Mouse (Mus musculus) cortical plate, adult 2 months (tissue): Measurements from ENCODE around the gene Ubxn1. TPM values are rescaled to one million over a fixed set of nuclear protein-coding genes. Genes with fewer than 3 reads are reported as not detected.

ENCODE experiments used
- H3K27ac ChIP-seq: fragments of 200-500 bp; 2 replicates; pipeline ENCODE4 v1.5.1; 2012; ENCODE audit warnings: low read length, control low read depth, inconsistent platforms; ENCODE audit not compliant: insufficient read depth
- H3K4me1 ChIP-seq: fragments of 200-500 bp; 2 replicates; pipeline ENCODE4 v1.6.1; 2011; ENCODE audit warnings: low read length; ENCODE audit not compliant: control insufficient read depth, insufficient read depth
- H3K4me3 ChIP-seq: fragments of 200-500 bp; 2 replicates; pipeline ENCODE4 v1.5.1; 2011; ENCODE audit warnings: mild to moderate bottlenecking, low read length, control low read depth; ENCODE audit not compliant: insufficient read depth
- CTCF ChIP-seq: fragments of 200-500 bp; IDR thresholded peaks from 2 replicates; pipeline ENCODE4 v1.5.1; 2011; ENCODE audit warnings: mild to moderate bottlenecking, control low read depth, low read length; ENCODE audit not compliant: insufficient read depth; ENCODE audit errors: extremely low read depth
- POLR2A ChIP-seq: fragments of 200-500 bp; IDR thresholded peaks from 2 replicates; pipeline ENCODE4 v1.6.1; 2011; ENCODE audit warnings: mild to moderate bottlenecking, low read length, control low read depth; ENCODE audit not compliant: insufficient read depth; ENCODE audit errors: extremely low read depth
- polyA plus RNA-seq: library from polyadenylated mRNA; depleted of rRNA; stranded (reverse); fragments of >200 nt; gene quantifications from 2 replicates; pipeline ENCODE4 v1.2.3, GENCODE M21; 2012

Ubxn1 gene
- polyA plus RNA-seq, 1 experiment: 108 TPM

DNA sequence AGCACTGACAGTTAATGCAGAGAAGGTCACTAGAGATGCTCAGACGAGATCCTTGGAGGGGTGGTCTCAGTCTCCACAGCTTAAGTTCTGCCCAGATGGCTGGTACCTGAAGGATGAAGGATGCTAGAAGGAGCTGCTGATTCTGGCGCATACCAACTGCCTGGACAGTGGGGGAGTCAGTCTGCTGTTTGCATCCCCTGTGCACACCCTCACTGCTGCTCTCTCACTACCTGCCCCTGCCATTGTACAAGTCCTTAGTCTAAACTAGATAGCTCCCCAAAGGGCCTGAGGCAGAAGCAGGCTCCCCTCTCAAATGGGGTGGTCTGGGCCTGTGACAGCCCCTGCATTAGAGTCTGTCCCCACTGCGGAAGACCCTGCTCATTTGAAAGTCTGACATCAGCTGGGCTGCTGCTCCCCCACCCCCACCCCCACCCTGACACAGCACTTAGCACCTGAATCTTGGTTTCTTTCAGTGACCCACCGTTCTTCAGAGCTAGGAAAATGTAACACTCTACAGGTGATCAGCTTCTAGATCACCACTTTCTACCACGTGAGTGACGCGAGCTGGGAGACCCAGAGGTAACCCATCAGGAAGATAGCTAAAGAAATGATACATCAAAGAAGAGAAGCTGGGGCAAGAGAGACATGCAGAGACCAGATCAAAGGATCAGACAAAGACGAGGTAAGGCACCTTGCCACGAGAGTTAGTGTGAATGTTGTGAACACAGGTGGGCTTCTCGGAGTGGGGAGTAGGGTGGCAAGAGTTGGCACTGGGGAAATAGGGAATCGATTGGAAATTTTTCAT is 32.0 kb upstream of the Ubxn1 start, which contains the start of gene Gng3:
Gene Gng3, minus strand, starts transcription at position 92 of the 805 bp plus-strand sequence.
- TF ChIP-seq CTCF (no peak), POLR2A (peak; percentile 97)
- Histone ChIP-seq H3K27ac (peak within 1 kb of the TSS; percentile 96), H3K4me1 (peaks cover 2% of the 10 kb centered on the region; the same call in 1 of the 2 replicates), H3K4me3 (peak within 1 kb of the TSS; percentile 68)

DNA sequence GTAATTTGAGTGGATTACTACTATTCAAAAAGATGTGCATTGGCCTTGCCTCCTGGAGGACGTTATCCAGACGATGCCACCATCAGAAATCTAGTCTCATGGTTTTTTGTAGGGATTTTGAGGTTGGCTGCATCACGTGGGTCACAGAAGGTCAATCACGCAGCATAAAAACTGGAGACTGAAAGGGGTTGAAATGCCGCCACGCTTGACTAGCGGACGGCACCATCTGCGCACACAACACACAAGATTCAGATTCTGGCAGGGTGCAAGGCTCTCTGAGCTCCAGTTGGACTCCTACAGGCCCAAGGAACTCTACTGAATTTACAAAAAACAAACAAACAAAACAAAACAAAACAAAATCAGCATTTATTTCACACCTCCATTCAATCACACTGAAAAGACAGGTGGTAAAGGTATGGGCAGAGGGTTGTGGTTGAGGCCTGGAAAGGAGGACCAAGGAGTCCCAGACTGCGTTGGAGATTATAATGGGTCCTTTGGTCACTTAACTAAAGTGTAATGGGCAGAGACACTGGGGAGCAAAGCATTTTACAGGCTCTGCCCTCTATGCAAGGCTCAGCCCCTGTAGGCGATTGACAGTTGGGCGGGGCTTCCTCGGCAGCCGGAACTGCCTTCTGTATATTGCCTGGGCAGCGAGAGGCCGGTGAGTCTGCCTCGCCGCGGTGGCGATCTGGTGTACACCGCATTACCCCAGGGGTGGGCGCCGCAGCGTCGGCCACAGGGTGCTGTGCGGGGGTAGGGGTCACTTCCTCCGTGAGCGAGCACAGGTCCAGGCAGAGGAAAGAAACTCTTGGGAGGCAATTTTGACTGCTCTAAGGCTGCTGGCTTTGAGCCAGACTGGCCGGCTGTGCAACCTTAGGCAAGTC is 31.1 kb upstream of the Ubxn1 start:
- Histone ChIP-seq H3K4me1 (peaks cover 2% of the 10 kb centered on the region; the same call in 1 of the 2 replicates), H3K27ac (peak overlapping the region; percentile 74), H3K4me3 (peak overlapping the region; percentile 68)
- peak; percentile 74 for TF ChIP-seq POLR2A
- no peak for TF ChIP-seq CTCF

- TF ChIP-seq CTCF: no peak
- TF ChIP-seq POLR2A: no peak
- peaks cover 2% of the 10 kb centered on the region; the same call in 1 of the 2 replicates for H3K4me1 ChIP-seq
- no peak overlapping the region for H3K27ac ChIP-seq
- peak overlapping the region; percentile 68 for H3K4me3 ChIP-seq
Observed at GRCm38 (mm10) chr19:8841012-8841411, 30.3 kb upstream of the Ubxn1 start.

- no peaks in the 10 kb centered on the region; the same call in 1 of the 2 replicates for H3K4me1 ChIP-seq
- no peak overlapping the region for H3K27ac ChIP-seq
- TF ChIP-seq CTCF (no peak), POLR2A (no peak)
- H3K4me3 ChIP-seq: no peak overlapping the region
Observed at GRCm38 (mm10) chr19:8842961-8843360, 28.3 kb upstream of the Ubxn1 start.

- no peak overlapping the region for H3K27ac ChIP-seq
- no peaks in the 10 kb centered on the region; the same call in 1 of the 2 replicates for H3K4me1 ChIP-seq
- no peak for TF ChIP-seq POLR2A
- peak; percentile 62 for TF ChIP-seq CTCF
- H3K4me3 ChIP-seq: no peak overlapping the region
Observed at GRCm38 (mm10) chr19:8844371-8845129, 26.7 kb upstream of the Ubxn1 start.

GRCm38 (mm10) chr19:8848356-8848755 is 22.9 kb upstream of the Ubxn1 start:
- no peak overlapping the region for H3K4me3 ChIP-seq
- no peak overlapping the region for H3K27ac ChIP-seq
- peaks cover 1% of the 10 kb centered on the region; the same call in 1 of the 2 replicates for H3K4me1 ChIP-seq
- TF ChIP-seq CTCF: no peak
- TF ChIP-seq POLR2A: no peak

- Histone ChIP-seq H3K4me1 (0 out of 2 replicates have a peak, but pooled peaks cover 1% of the 10 kb centered on the region), H3K27ac (peak within 1 kb of the TSS; percentile 43; the same call in 1 of the 2 replicates), H3K4me3 (no peak within 1 kb of the TSS)
- TF ChIP-seq CTCF (no peak), POLR2A (no peak)
Observed at GRCm38 (mm10) chr19:8850402-8850901, 20.8 kb upstream of the Ubxn1 start, which contains the start of gene Lrrn4cl. TSS of gene Lrrn4cl (plus strand) at chr19:8850768.

- Histone ChIP-seq H3K4me3 (no peak overlapping the region), H3K27ac (peak overlapping the region; percentile 43; the same call in 1 of the 2 replicates), H3K4me1 (0 out of 2 replicates have a peak, but pooled peaks cover 1% of the 10 kb centered on the region)
- TF ChIP-seq POLR2A (no peak), CTCF (no peak)
Observed at GRCm38 (mm10) chr19:8851639-8852038, 19.7 kb upstream of the Ubxn1 start.
